Mouse (Mus musculus): ENCODE results near the gene Ptpn3.
A peak's percentile ranks its signal among the peaks of the same experiment; 100 is the strongest.
"Not testable (repeated sequence)": the region's sequence is repeated elsewhere in the genome, so short reads cannot be mapped to it uniquely, and the experiment has no call there.

The Ptpn3 gene

GRCm38 (mm10) chr4:57228601-57229520 lies 72.8 kb downstream of the Ptpn3 start:
- DNase-seq (ENCODE audit: low read depth, low spot score) = no peak

GRCm38 (mm10) chr4:57224776-57225175 lies 76.9 kb downstream of the Ptpn3 start:
- no peak for DNase-seq (ENCODE audit: low read depth, low spot score)

- no peak for DNase-seq (ENCODE audit: low read depth, low spot score)
Observed at GRCm38 (mm10) chr4:57217746-57218145, 83.9 kb downstream of the Ptpn3 start.

- DNase-seq (ENCODE audit: low read depth, low spot score) = no peak
Observed at GRCm38 (mm10) chr4:57216535-57216934, 85.1 kb downstream of the Ptpn3 start.

GRCm38 (mm10) chr4:57214852-57215251 lies 86.8 kb downstream of the Ptpn3 start:
- DNase-seq (ENCODE audit: low read depth, low spot score) = no peak

GRCm38 (mm10) chr4:57214114-57214513 lies 87.5 kb downstream of the Ptpn3 start:
- peak; percentile 23 for DNase-seq (ENCODE audit: low read depth, low spot score)

GRCm38 (mm10) chr4:57211706-57212105 lies 89.9 kb downstream of the Ptpn3 start:
- no peak for DNase-seq (ENCODE audit: low read depth, low spot score)

- no peak for DNase-seq (ENCODE audit: low read depth, low spot score)
Observed at GRCm38 (mm10) chr4:57205908-57206307, 95.7 kb downstream of the Ptpn3 start.

GRCm38 (mm10) chr4:57204780-57205179 lies 96.9 kb downstream of the Ptpn3 start:
- DNase-seq (ENCODE audit: low read depth, low spot score) = no peak

GRCm38 (mm10) chr4:57202660-57203361 lies 98.8 kb downstream of the Ptpn3 start:
- DNase-seq (ENCODE audit: low read depth, low spot score) = no peak

GRCm38 (mm10) chr4:57202132-57202531 lies 99.5 kb downstream of the Ptpn3 start:
- no peak for DNase-seq (ENCODE audit: low read depth, low spot score)

- no peak for DNase-seq (ENCODE audit: low read depth, low spot score)
Observed at GRCm38 (mm10) chr4:57200661-57201060, 101.0 kb downstream of the Ptpn3 start.

GRCm38 (mm10) chr4:57198666-57199393 lies 102.8 kb downstream of the Ptpn3 start:
- DNase-seq (ENCODE audit: low read depth, low spot score) = not testable (repeated sequence)

- DNase-seq (ENCODE audit: low read depth, low spot score) = no peak
Observed at GRCm38 (mm10) chr4:57191543-57192283, 109.9 kb downstream of the Ptpn3 start.

GRCm38 (mm10) chr4:57189881-57190280 lies 111.8 kb downstream of the Ptpn3 start:
- no peak for DNase-seq (ENCODE audit: low read depth, low spot score)

GRCm38 (mm10) chr4:57186035-57186434 lies 115.6 kb downstream of the Ptpn3 start:
- DNase-seq (ENCODE audit: low read depth, low spot score) = no peak

GRCm38 (mm10) chr4:57185462-57185861 lies 116.2 kb downstream of the Ptpn3 start:
- no peak for DNase-seq (ENCODE audit: low read depth, low spot score)

- DNase-seq (ENCODE audit: low read depth, low spot score) = no peak
Observed at GRCm38 (mm10) chr4:57183493-57183892, 118.1 kb downstream of the Ptpn3 start.

- DNase-seq (ENCODE audit: low read depth, low spot score) = no peak
Observed at GRCm38 (mm10) chr4:57181538-57181937, 120.1 kb downstream of the Ptpn3 start.

- DNase-seq (ENCODE audit: low read depth, low spot score) = no peak
Observed at GRCm38 (mm10) chr4:57178881-57179280, 122.8 kb downstream of the Ptpn3 start.

GRCm38 (mm10) chr4:57175329-57175728 lies 126.3 kb downstream of the Ptpn3 start:
- DNase-seq (ENCODE audit: low read depth, low spot score) = no peak
